Mouse (Mus musculus) forebrain, postnatal 0 days (tissue): ENCODE data around the gene Arhgdia. TPM values are rescaled to one million over a fixed set of nuclear protein-coding genes. Genes with fewer than 3 reads are reported as not detected.
A peak's percentile ranks its signal among the peaks of the same experiment; 100 is the strongest.

Source experiments
- ATAC-seq: fragments of 200-750 bp; cut with Nextera tagmentation; 2 replicates; pipeline ENCODE4 v1.8.0; 2017; ENCODE audit warnings: mild to moderate bottlenecking, moderate library complexity
- DNase-seq: peaks from one replicate; pipeline ENCODE4 v3.0.0-alpha.2; 2015
- H3K27ac ChIP-seq: fragments of 300-500 bp; sonication (generic); 2 replicates; pipeline ENCODE4 v1.5.1; 2014; ENCODE audit warnings: low read depth, mild to moderate bottlenecking, antibody characterized with exemption, low read length, moderate library complexity, mixed read lengths
- H3K27me3 ChIP-seq: fragments of 300-500 bp; sonication (generic); 2 replicates; pipeline ENCODE4 v1.6.1; 2014; ENCODE audit warnings: mild to moderate bottlenecking, low read length, mixed read lengths; ENCODE audit not compliant: insufficient read depth
- H3K36me3 ChIP-seq: fragments of 300-500 bp; sonication (generic); 2 replicates; pipeline ENCODE4 v1.6.1; 2014; ENCODE audit warnings: mild to moderate bottlenecking, moderate library complexity; ENCODE audit not compliant: insufficient read depth
- H3K4me1 ChIP-seq: fragments of 300-500 bp; sonication (generic); 2 replicates; pipeline ENCODE4 v1.6.1; 2014; ENCODE audit warnings: antibody characterized with exemption; ENCODE audit not compliant: insufficient read depth
- H3K4me2 ChIP-seq: fragments of 300-500 bp; sonication (generic); 2 replicates; pipeline ENCODE4 v1.6.1; 2014; ENCODE audit warnings: low read depth, mild to moderate bottlenecking, moderate library complexity
- H3K4me3 ChIP-seq: fragments of 300-500 bp; sonication (generic); 2 replicates; pipeline ENCODE4 v1.5.1; 2014; ENCODE audit warnings: low read depth, low read length, mixed read lengths
- H3K9ac ChIP-seq: fragments of 300-500 bp; sonication (generic); 2 replicates; pipeline ENCODE4 v1.6.1; 2014; ENCODE audit warnings: mild to moderate bottlenecking
- H3K9me3 ChIP-seq: fragments of 300-500 bp; sonication (generic); 2 replicates; pipeline ENCODE4 v1.6.1; 2016; ENCODE audit warnings: low read length
- CTCF ChIP-seq: sonication (generic); IDR thresholded peaks from 2 replicates; pipeline ENCODE4 v1.5.1; 2016; ENCODE audit warnings: antibody characterized with exemption, control low read depth, low read depth
- WGBS: fragments of 180-500 bp; shearing (Covaris S2); extraction: QIAGEN DNeasy Blood & Tissue Kit; methylation state at CpG from one replicate; pipeline ENCODE4 v1.1.7; 2014; 5-methylcytosine and 5-hydroxymethylcytosine counted together
- polyA plus RNA-seq: library from polyadenylated mRNA; unstranded; fragments of >200 nt; fragmentation: Nextera tagmentation; extraction: Ambion mirVana; gene quantifications from 2 replicates; pipeline ENCODE4 v1.2.1, GENCODE M21; 2015
- total RNA-seq: library from RNA; depleted of rRNA; stranded (reverse); fragments of >200 nt; gene quantifications from 2 replicates; pipeline ENCODE4 v1.2.3, GENCODE M21; 2014

Gene Arhgdia
- total and polyA plus RNA-seq, 2 experiments from 2014 or later, result 237 to 435 TPM

DNA sequence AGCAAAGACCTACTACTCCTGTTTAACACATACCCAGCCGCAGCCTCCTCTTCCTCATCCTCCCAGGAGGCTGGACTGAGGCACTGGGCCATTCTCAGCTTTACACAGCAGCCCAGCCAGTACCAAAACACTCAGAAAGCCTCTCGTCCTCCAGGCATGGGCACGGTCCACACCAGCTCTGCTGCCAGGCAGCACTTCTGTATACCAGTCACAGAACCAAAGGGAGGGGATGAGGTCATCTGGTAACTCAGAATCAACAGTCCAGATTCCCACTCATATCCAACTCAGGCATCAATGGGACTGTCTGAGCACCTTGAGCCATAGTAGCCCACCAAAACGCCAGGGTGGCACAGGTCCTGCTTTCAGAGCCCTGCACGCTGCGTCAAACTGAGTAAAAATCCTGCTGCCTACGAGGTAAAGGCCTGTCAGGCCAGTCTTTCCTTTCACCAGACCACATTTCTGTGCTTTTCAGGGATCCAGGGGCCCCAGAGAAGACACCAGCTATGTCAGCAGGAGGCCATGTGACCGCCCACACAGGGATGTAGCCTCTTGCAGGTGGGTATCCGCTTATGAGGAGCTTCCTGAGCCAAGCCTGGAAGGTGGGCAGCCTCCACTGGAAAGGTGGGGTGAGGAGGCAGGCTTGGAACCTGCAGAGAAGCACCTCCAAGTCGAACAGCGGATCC, 45.5 kb upstream of the Arhgdia start:
- Histone ChIP-seq H3K36me3 (peaks cover 34% of the 10 kb centered on the region), H3K9ac (no peak overlapping the region), H3K4me2 (no peak overlapping the region), H3K9me3 (no peaks in the 10 kb centered on the region), H3K27me3 (no peaks in the 10 kb centered on the region), H3K4me3 (no peak overlapping the region), H3K27ac (no peak overlapping the region), H3K4me1 (peaks cover 5% of the 10 kb centered on the region)
- no peak for TF ChIP-seq CTCF
- WGBS, result 90% methylated on average over 11 of the region's 11 CpGs
- DNase-seq (no peak), ATAC-seq (no peak)

DNA sequence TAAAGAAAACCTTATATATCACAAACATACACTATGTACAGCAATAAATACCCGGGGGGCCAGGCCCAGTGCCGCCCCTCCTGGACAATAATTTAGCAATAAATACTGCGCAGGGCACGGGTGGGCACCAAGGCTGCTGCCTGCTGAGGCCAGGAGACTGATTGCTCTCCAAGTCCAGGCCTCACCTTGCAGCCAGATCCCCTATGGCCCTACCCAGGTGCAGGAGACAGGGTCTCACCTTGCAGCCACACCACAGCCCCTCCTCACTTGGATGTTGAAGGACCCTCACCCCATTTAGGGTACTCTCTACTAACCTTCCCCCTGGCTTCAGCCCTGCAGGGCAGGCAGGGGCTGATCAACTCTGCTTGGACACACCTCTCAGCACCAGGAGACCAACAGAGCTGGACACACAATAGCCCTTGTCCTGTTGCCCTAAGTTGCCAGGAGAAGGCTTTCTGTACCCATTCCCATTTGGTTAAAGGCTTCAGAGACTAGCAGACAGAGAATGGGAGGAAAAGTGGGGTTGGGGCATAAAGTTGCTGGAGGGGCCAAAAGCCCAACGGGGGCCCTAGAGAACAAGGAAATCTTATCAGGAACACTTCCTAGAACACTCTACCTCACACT, 43.8 kb upstream of the Arhgdia start, which contains the start of gene Sirt7:
Sirt7 (minus strand) TSS at position 89 of the 624 bp plus-strand sequence.
- H3K9ac ChIP-seq, result peak within 1 kb of the TSS; percentile 76
- TF ChIP-seq CTCF, result no peak
- no peaks in the 10 kb centered on the region for H3K27me3 ChIP-seq
- DNase-seq, result no peak
- peaks cover 50% of the 10 kb centered on the region for H3K36me3 ChIP-seq
- H3K27ac ChIP-seq, result peak within 1 kb of the TSS; percentile 83
- H3K4me2 ChIP-seq, result peak within 1 kb of the TSS; percentile 94
- H3K9me3 ChIP-seq, result no peaks in the 10 kb centered on the region
- peaks cover 5% of the 10 kb centered on the region for H3K4me1 ChIP-seq
- peak; percentile 12; the same call in 1 of the 2 replicates for ATAC-seq
- peak within 1 kb of the TSS; percentile 87 for H3K4me3 ChIP-seq
- 20% methylated on average over 5 of the region's 5 CpGs for WGBS

DNA sequence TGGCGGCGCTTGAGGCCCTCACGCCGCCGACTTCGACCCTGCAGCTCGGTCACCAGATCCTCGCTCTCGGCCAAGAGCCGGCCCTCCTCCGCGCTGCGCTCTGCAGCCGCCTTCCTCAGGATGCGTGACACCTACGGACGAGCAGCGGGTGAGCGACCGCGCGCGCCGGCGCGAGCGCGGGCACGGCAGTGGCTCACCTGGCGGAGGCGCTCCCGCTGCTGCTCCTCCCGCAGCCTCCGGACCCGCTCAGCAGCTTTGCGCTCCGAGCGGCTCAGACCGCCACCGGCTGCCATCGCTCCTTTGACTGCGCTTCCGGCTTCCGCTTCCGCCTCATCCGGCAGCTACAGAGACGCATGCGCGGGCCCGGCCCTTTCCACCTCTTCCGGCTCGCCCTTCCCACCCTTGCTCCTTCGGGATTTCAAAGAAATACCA, 43.3 kb upstream of the Arhgdia start:
- WGBS, result under 1% methylated on average over 53 of the region's 53 CpGs
- DNase-seq (peak; percentile 92), ATAC-seq (peak; percentile 95)
- TF ChIP-seq CTCF, result no peak
- Histone ChIP-seq H3K27ac (peak overlapping the region; percentile 83), H3K4me2 (peak overlapping the region; percentile 94), H3K9me3 (no peaks in the 10 kb centered on the region), H3K4me1 (peaks cover 5% of the 10 kb centered on the region), H3K4me3 (peak overlapping the region; percentile 87), H3K9ac (peak overlapping the region; percentile 76), H3K36me3 (peaks cover 55% of the 10 kb centered on the region), H3K27me3 (no peaks in the 10 kb centered on the region)

DNA sequence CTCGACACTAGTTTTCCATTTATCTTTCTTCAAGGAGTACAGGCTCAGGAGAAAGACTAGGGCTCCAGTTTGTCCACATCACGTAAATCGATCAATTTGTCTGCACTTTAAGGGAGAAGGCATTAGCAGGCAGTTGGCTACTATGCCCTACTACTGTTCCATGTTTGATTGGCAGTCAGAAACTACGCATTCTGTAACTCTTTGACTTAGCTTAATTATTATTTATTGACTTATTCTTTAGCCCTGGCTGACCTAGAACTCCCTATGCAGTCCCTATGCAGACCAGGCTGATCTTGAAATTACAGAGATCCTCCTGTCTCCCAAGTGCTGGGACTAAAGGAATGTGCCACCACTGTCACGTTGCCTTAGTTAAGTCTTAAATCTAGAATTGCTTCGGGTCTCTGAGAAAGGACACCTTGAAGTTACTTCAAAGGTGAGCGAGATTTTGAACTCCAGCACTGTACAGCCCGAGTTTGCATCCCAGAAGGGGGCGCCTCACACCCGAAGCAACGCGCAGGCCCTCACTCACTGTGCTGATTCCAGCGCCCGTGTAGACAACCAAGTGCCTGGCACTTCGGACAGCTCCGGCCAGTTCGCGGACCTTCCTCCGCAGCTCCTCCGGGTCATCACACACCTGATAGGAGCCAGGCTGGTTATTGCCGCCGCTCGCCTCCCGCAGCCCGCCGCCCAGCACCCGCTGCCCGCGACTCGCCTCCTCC, 42.7 kb upstream of the Arhgdia start:
- peak; percentile 69 for TF ChIP-seq CTCF
- peak overlapping the region; percentile 94 for H3K4me2 ChIP-seq
- no peaks in the 10 kb centered on the region for H3K27me3 ChIP-seq
- 13% methylated on average over 30 of the region's 30 CpGs for WGBS
- peak; percentile 79 for ATAC-seq
- peaks cover 5% of the 10 kb centered on the region for H3K4me1 ChIP-seq
- DNase-seq, result peak; percentile 46
- H3K36me3 ChIP-seq, result peaks cover 52% of the 10 kb centered on the region
- H3K27ac ChIP-seq, result peak overlapping the region; percentile 83
- peak overlapping the region; percentile 87 for H3K4me3 ChIP-seq
- no peaks in the 10 kb centered on the region for H3K9me3 ChIP-seq
- H3K9ac ChIP-seq, result peak overlapping the region; percentile 76

DNA sequence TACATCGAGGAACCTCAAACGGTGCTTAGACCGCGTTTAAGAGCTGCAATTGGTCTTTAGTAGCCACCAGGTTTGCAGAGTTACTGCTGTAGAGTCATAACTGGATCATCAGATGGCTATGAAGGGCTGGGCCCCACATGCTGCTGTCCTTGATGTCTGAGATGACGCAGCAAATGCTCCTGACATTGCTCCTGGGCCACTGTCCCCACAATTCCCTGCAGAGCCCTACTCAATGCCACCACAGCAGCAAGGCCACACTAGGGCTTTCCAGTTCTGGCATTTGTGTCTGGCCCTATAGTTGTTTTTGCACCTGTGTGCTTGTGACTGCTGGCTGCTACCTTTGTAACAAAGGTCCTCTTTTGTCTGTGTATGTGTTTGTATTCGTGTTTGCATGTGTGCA, 41.4 kb upstream of the Arhgdia start:
- no peak for ATAC-seq
- TF ChIP-seq CTCF, result no peak
- Histone ChIP-seq H3K27ac (no peak overlapping the region), H3K4me2 (no peak overlapping the region), H3K4me1 (peaks cover 5% of the 10 kb centered on the region), H3K36me3 (peaks cover 56% of the 10 kb centered on the region), H3K9me3 (no peaks in the 10 kb centered on the region), H3K4me3 (no peak overlapping the region), H3K27me3 (no peaks in the 10 kb centered on the region), H3K9ac (no peak overlapping the region)
- 90% methylated on average over 6 of the region's 6 CpGs for WGBS
- DNase-seq, result no peak

DNA sequence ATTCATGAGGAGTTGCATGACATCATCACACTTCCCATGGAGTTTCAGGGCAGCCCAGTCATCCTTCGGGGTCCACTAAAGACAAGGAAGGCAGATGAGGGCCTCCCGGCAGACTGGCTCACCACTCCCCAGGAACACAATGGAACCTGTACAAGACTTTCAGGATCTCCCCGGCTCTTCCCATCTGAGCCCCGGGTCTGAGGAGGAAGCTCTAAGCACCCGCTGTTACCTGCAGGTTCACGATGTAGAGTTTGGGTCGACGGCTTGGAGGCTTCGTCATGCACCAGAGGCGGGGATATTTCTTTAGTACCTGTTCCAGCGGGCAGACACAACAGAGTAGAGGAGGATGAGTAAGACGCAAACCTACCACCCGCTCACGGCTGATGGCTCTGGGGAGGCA, 38.8 kb upstream of the Arhgdia start:
- H3K4me1 ChIP-seq, result peaks cover 11% of the 10 kb centered on the region
- no peaks in the 10 kb centered on the region for H3K27me3 ChIP-seq
- no peak overlapping the region for H3K9ac ChIP-seq
- no peak overlapping the region for H3K27ac ChIP-seq
- 92% methylated on average over 14 of the region's 14 CpGs for WGBS
- H3K9me3 ChIP-seq, result no peaks in the 10 kb centered on the region
- DNase-seq (no peak), ATAC-seq (no peak)
- no peak overlapping the region for H3K4me3 ChIP-seq
- H3K4me2 ChIP-seq, result no peak overlapping the region
- TF ChIP-seq CTCF, result no peak
- H3K36me3 ChIP-seq, result peaks cover 49% of the 10 kb centered on the region
